Mouse (Mus musculus) mesoderm, embryonic 11.5 days (tissue): ENCODE results near the gene Hspa2.

Experiments
- DNase-seq: peaks from one replicate; pipeline ENCODE4 v3.0.0-alpha.2; 2012; ENCODE audit warnings: low read depth, low spot score

Hspa2 gene

GRCm38 (mm10) chr12:76377726-76378125 is 26.2 kb upstream of the Hspa2 start:
- no peak for DNase-seq

- DNase-seq: no peak
Observed at GRCm38 (mm10) chr12:76378556-76378955, 25.4 kb upstream of the Hspa2 start.

- no peak for DNase-seq
Observed at GRCm38 (mm10) chr12:76380151-76380550, 23.8 kb upstream of the Hspa2 start.

- DNase-seq: no peak
Observed at GRCm38 (mm10) chr12:76385342-76385741, 18.6 kb upstream of the Hspa2 start.

GRCm38 (mm10) chr12:76388794-76389193 is 15.2 kb upstream of the Hspa2 start:
- DNase-seq: no peak

- DNase-seq: no peak
Observed at GRCm38 (mm10) chr12:76391595-76392271, 12.2 kb upstream of the Hspa2 start.

GRCm38 (mm10) chr12:76392979-76393378 is 11.0 kb upstream of the Hspa2 start:
- no peak for DNase-seq

GRCm38 (mm10) chr12:76397281-76397680 is 6.7 kb upstream of the Hspa2 start:
- DNase-seq: no peak

- no peak for DNase-seq
Observed at GRCm38 (mm10) chr12:76401674-76402073, 2.3 kb upstream of the Hspa2 start.

GRCm38 (mm10) chr12:76402991-76403885 is 738 bp upstream of the Hspa2 start:
- no peak for DNase-seq

- DNase-seq: no peak
Observed at GRCm38 (mm10) chr12:76404836-76405182, 833 bp downstream of the Hspa2 start.

- DNase-seq: peak; percentile 22
Observed at GRCm38 (mm10) chr12:76405183-76405970, 1.4 kb downstream of the Hspa2 start.

- DNase-seq: peak; percentile 27
Observed at GRCm38 (mm10) chr12:76405971-76406370, 2.0 kb downstream of the Hspa2 start.

- no peak for DNase-seq
Observed at GRCm38 (mm10) chr12:76407184-76407583, 3.2 kb downstream of the Hspa2 start.

- no peak for DNase-seq
Observed at GRCm38 (mm10) chr12:76409166-76409565, 5.2 kb downstream of the Hspa2 start.

GRCm38 (mm10) chr12:76415383-76416010 is 11.5 kb downstream of the Hspa2 start:
- DNase-seq: no peak

GRCm38 (mm10) chr12:76417433-76417854 is 13.5 kb downstream of the Hspa2 start, which contains the start of gene Ppp1r36:
Gene Ppp1r36 (plus strand): TSS chr12:76417538.
- peak; percentile 44 for DNase-seq

GRCm38 (mm10) chr12:76418346-76418745 is 14.4 kb downstream of the Hspa2 start:
- no peak for DNase-seq

GRCm38 (mm10) chr12:76425256-76425655 is 21.3 kb downstream of the Hspa2 start:
- no peak for DNase-seq

- no peak for DNase-seq
Observed at GRCm38 (mm10) chr12:76427546-76427945, 23.6 kb downstream of the Hspa2 start.

- no peak for DNase-seq
Observed at GRCm38 (mm10) chr12:76430879-76431406, 27.0 kb downstream of the Hspa2 start.
